Mouse (Mus musculus): ENCODE measurements around the gene Zbtb48.

DNA sequence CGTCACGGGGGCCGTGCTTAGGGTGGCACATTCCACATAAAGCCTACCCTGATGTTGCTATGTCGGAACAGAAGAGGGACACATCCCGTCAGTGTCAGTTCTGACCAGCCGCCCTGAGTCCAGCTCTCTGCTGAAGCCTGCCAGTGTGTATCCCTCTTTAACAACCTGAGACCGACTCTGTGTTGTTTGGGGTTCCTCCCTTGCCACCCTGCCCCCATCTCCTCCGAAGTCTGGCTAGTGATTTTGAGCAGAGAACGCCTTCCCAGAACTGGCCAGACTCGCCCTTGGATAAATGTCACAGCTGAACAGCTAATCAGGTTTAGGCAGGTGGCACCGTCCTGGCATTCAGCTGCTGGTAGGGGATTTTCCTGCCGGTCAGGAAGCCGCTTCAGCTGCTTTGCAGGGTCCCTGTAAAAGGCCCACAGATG is 16.8 kb downstream of the Zbtb48 start:
- TF ChIP-seq CTCF (IDR thresholded peaks at IDR 0.05 in 2 of 3, conservative IDR thresholded peaks at IDR 0.05 in 1 of 3; ENCODE audit: control insufficient read depth in 1 of 3, insufficient read depth in 1 of 3, low read depth in 2 of 3, low read length in 3 of 3, poor library complexity in 1 of 3, severe bottlenecking in 1 of 3) (no peak), SIN3A (IDR thresholded peaks at IDR 0.05; ENCODE audit: low read length) (no peak), MEF2A (IDR thresholded peaks at IDR 0.05; ENCODE audit: extremely low read depth, insufficient replicate concordance, low read depth, low read length, poor library complexity, severe bottlenecking) (no peak), USF1 (IDR thresholded peaks at IDR 0.05; ENCODE audit: low read depth, low read length) (no peak), POLR2AphosphoS2 (IDR thresholded peaks at IDR 0.05; ENCODE audit: low read length) (no peak), GATA1 (IDR thresholded peaks at IDR 0.05; ENCODE audit: low read depth, low read length) (no peak), TCF12 (IDR thresholded peaks at IDR 0.05; ENCODE audit: low read depth, low read length) (no peak), POLR2A (IDR thresholded peaks at IDR 0.05; ENCODE audit: control insufficient read depth in 1 of 2, insufficient read depth in 1 of 2, low read depth in 1 of 2, low read length in 2 of 2, poor library complexity in 1 of 2) (no peak)
